Mouse (Mus musculus): Measurements from ENCODE around the gene Rhof.
A peak's percentile ranks its signal among the peaks of the same experiment; 100 is the strongest.

Gene Rhof

GRCm38 (mm10) chr5:123147569-123147968 is 15.1 kb upstream of the Rhof start:
- DNase-seq, result no peak

GRCm38 (mm10) chr5:123146357-123146756 is 13.9 kb upstream of the Rhof start:
- no peak for DNase-seq

GRCm38 (mm10) chr5:123144746-123145590 is 12.5 kb upstream of the Rhof start:
- peak; percentile 59 for DNase-seq

- no peak for DNase-seq
Measured at GRCm38 (mm10) chr5:123143971-123144745, 11.7 kb upstream of the Rhof start.

GRCm38 (mm10) chr5:123143251-123143970 is 10.9 kb upstream of the Rhof start:
- DNase-seq, result no peak

- peak; percentile 83 for DNase-seq
Measured at GRCm38 (mm10) chr5:123142161-123143157, 10.0 kb upstream of the Rhof start, which contains the start of gene Setd1b. Gene Setd1b (plus strand): TSS chr5:123142193.

GRCm38 (mm10) chr5:123141555-123142160 is 9.2 kb upstream of the Rhof start:
- peak; percentile 73 for DNase-seq

- DNase-seq, result peak; percentile 87
Measured at GRCm38 (mm10) chr5:123140694-123141554, 8.4 kb upstream of the Rhof start.

GRCm38 (mm10) chr5:123139722-123140627 is 7.5 kb upstream of the Rhof start:
- peak; percentile 43 for DNase-seq

- peak; percentile 81 for DNase-seq
Measured at GRCm38 (mm10) chr5:123138953-123139721, 6.6 kb upstream of the Rhof start.

- peak; percentile 66 for DNase-seq
Measured at GRCm38 (mm10) chr5:123138230-123138911, 5.9 kb upstream of the Rhof start.

GRCm38 (mm10) chr5:123137910-123138229 is 5.4 kb upstream of the Rhof start:
- no peak for DNase-seq

GRCm38 (mm10) chr5:123137044-123137909 is 4.8 kb upstream of the Rhof start:
- DNase-seq, result peak; percentile 69

GRCm38 (mm10) chr5:123136361-123137043 is 4.0 kb upstream of the Rhof start:
- peak; percentile 79 for DNase-seq

- peak; percentile 55 for DNase-seq
Measured at GRCm38 (mm10) chr5:123135471-123136360, 3.2 kb upstream of the Rhof start.
